24 mouse cellular contexts compared by ENCODE assay signal in genomic region chr16:90658050-90658449, GRCm38 (mm10).
DNase-seq lines count a peak whose midpoint lies in the region; ATAC-seq lines count a peak whose summit lies in the region.
"Had no signal": no experiment of that assay in that cellular context is flagged by ENCODE, and none has a peak within 500 bp of the region (broad histone marks: within the 10 kb centered on the region; RNA-seq: fewer than 3 reads in every experiment).

No protein-coding gene starts in this region.

- no peak for ATAC-seq in heart, embryonic 12.5 days (ENCODE audit: insufficient number of reproducible peaks, low FRiP score)
- ATAC-seq in midbrain, embryonic 13.5 days: no peak
- ATAC-seq: forebrain, embryonic 15.5 days; intestine, postnatal 0 days had no signal

- 0 out of 2 replicates have a peak, but pooled peaks cover 2% of the 10 kb centered on the region for H3K27me3 ChIP-seq in heart, embryonic 12.5 days (replicated peaks)
- no peaks in the 10 kb centered on the region for H3K27me3 ChIP-seq in midbrain, embryonic 10.5 days (ENCODE audit: low read depth, poor library complexity, severe bottlenecking)
- H3K27me3 ChIP-seq in midbrain, embryonic 13.5 days: 0 out of 2 replicates have a peak, but pooled peaks cover 3% of the 10 kb centered on the region
- no peaks in the 10 kb centered on the region for H3K27me3 ChIP-seq in embryonic facial prominence, embryonic 10.5 days (replicated peaks; ENCODE audit: low read depth, poor library complexity, severe bottlenecking)
- H3K27me3 ChIP-seq: embryonic facial prominence, embryonic 13.5 days; forebrain, embryonic 12.5 days; forebrain, embryonic 15.5 days; heart, embryonic 15.5 days; hindbrain, embryonic 15.5 days had no signal

- intact Hi-C loops in left cerebral cortex, postnatal 4 days (cut with DNase I): no loop called here

- no peaks in the 10 kb centered on the region for H3K36me3 ChIP-seq in heart, embryonic 12.5 days
- H3K36me3 ChIP-seq in midbrain, embryonic 10.5 days: no peaks in the 10 kb centered on the region
- H3K36me3 ChIP-seq in midbrain, embryonic 13.5 days: no peaks in the 10 kb centered on the region
- no peaks in the 10 kb centered on the region for H3K36me3 ChIP-seq in embryonic facial prominence, embryonic 10.5 days (replicated peaks)
- H3K36me3 ChIP-seq: embryonic facial prominence, embryonic 13.5 days; forebrain, embryonic 12.5 days; forebrain, embryonic 15.5 days; heart, embryonic 15.5 days; hindbrain, embryonic 12.5 days; hindbrain, embryonic 15.5 days had no signal

- no peak overlapping the region for H3K9ac ChIP-seq in heart, embryonic 12.5 days
- no peak overlapping the region for H3K9ac ChIP-seq in midbrain, embryonic 13.5 days (replicated peaks)
- H3K9ac ChIP-seq: embryonic facial prominence, embryonic 13.5 days; forebrain, embryonic 12.5 days; forebrain, embryonic 15.5 days; heart, embryonic 15.5 days; hindbrain, embryonic 12.5 days; hindbrain, embryonic 15.5 days had no signal

- peaks cover 5% of the 10 kb centered on the region; the same call in 1 of the 2 replicates for H3K9me3 ChIP-seq in heart, embryonic 12.5 days (replicated peaks)
- 0 out of 2 replicates have a peak, but pooled peaks cover 5% of the 10 kb centered on the region for H3K9me3 ChIP-seq in midbrain, embryonic 10.5 days (replicated peaks)
- no peaks in the 10 kb centered on the region for H3K9me3 ChIP-seq in midbrain, embryonic 13.5 days
- H3K9me3 ChIP-seq in embryonic facial prominence, embryonic 10.5 days: 0 out of 2 replicates have a peak, but pooled peaks cover 3% of the 10 kb centered on the region
- H3K9me3 ChIP-seq: embryonic facial prominence, embryonic 13.5 days; forebrain, embryonic 15.5 days; heart, embryonic 15.5 days; hindbrain, embryonic 12.5 days; hindbrain, embryonic 15.5 days had no signal

- H3K4me2 ChIP-seq in heart, embryonic 12.5 days: no peak overlapping the region
- no peak overlapping the region for H3K4me2 ChIP-seq in midbrain, embryonic 13.5 days (replicated peaks)
- H3K4me2 ChIP-seq: embryonic facial prominence, embryonic 13.5 days; forebrain, embryonic 12.5 days; forebrain, embryonic 15.5 days; heart, embryonic 11.5 days; heart, embryonic 15.5 days; hindbrain, embryonic 12.5 days; hindbrain, embryonic 15.5 days had no signal

- no peaks in the 10 kb centered on the region for H3K4me1 ChIP-seq in heart, embryonic 12.5 days (replicated peaks)
- H3K4me1 ChIP-seq in midbrain, embryonic 10.5 days: peaks cover 38% of the 10 kb centered on the region
- H3K4me1 ChIP-seq in midbrain, embryonic 13.5 days (replicated peaks): peaks cover 14% of the 10 kb centered on the region
- peaks cover 15% of the 10 kb centered on the region for H3K4me1 ChIP-seq in embryonic facial prominence, embryonic 10.5 days
- H3K4me1 ChIP-seq: heart, embryonic 15.5 days had no signal

- DNase-seq in heart, adult 11 months: peak; percentile 12
- DNase-seq in midbrain, embryonic 10.5 days (ENCODE audit: low spot score): no peak
- DNase-seq in embryonic facial prominence, embryonic 10.5 days (ENCODE audit: low spot score): no peak
- no peak for DNase-seq in lung, postnatal 25 days (ENCODE audit: low spot score)
- no peak for DNase-seq in left cerebral cortex, postnatal 4 days
- DNase-seq: adrenal gland, postnatal 14 days; cerebellum, adult 11 months; cerebellum, adult 2 months; cerebellum, adult 9-11 months; cerebellum, postnatal 25 days; heart, adult 18-20 months; heart, postnatal 10 days; heart, postnatal 36 days had no signal

- 81% methylated on average over 7 of the region's 7 CpGs for WGBS in heart, embryonic 12.5 days
- 91% methylated on average over 7 of the region's 7 CpGs for WGBS in midbrain, embryonic 10.5 days
- 93% methylated on average over 7 of the region's 7 CpGs for WGBS in midbrain, embryonic 13.5 days
- 89% methylated on average over 7 of the region's 7 CpGs for WGBS in embryonic facial prominence, embryonic 10.5 days

- no peak overlapping the region for H3K27ac ChIP-seq in heart, embryonic 12.5 days (ENCODE audit: poor library complexity, severe bottlenecking)
- peak overlapping the region; percentile 79 for H3K27ac ChIP-seq in midbrain, embryonic 10.5 days (replicated peaks)
- H3K27ac ChIP-seq in midbrain, embryonic 13.5 days: no peak overlapping the region
- H3K27ac ChIP-seq in embryonic facial prominence, embryonic 10.5 days (replicated peaks): 0 out of 2 replicates have a peak overlapping the region, but pooled peaks have one; percentile 10
- H3K27ac ChIP-seq: embryonic facial prominence, embryonic 13.5 days; forebrain, embryonic 12.5 days; forebrain, embryonic 15.5 days; heart, embryonic 15.5 days; hindbrain, embryonic 12.5 days; hindbrain, embryonic 15.5 days had no signal

- H3K4me3 ChIP-seq in heart, embryonic 12.5 days: no peak overlapping the region
- H3K4me3 ChIP-seq in midbrain, embryonic 10.5 days: no peak overlapping the region
- no peak overlapping the region for H3K4me3 ChIP-seq in midbrain, embryonic 13.5 days (replicated peaks)
- no peak overlapping the region for H3K4me3 ChIP-seq in embryonic facial prominence, embryonic 10.5 days
- H3K4me3 ChIP-seq: embryonic facial prominence, embryonic 13.5 days; erythroblast, embryonic 14.5 days; forebrain, embryonic 12.5 days; forebrain, embryonic 15.5 days; heart, embryonic 15.5 days; hindbrain, embryonic 12.5 days; hindbrain, embryonic 15.5 days had no signal

Comparison
In these comparisons a context has a peak if more than half of its experiments do, and no peak if none do; other contexts are left out.
1. H3K27ac ChIP-seq: peak in midbrain, embryonic 10.5 days (single experiment) and embryonic facial prominence, embryonic 10.5 days (single experiment); none in heart, embryonic 12.5 days (single experiment) and midbrain, embryonic 13.5 days (single experiment).